Mouse (Mus musculus) left cerebral cortex, postnatal 25 days (tissue): Measurements from ENCODE around the gene Slc25a44. TPM values are rescaled to one million over a fixed set of nuclear protein-coding genes. Genes with fewer than 3 reads are reported as not detected.
"Not testable (repeated sequence)": the region's sequence is repeated elsewhere in the genome, so short reads cannot be mapped to it uniquely, and the experiment has no call there.

ENCODE experiments used
- DNase-seq, 2 experiments: peaks; one replicate each; pipeline ENCODE4 v3.0.0; 2022; ENCODE audit warnings: low spot score in 2 of 2, mixed read lengths in 1 of 2
- intact Hi-C: fragments of 180-260 bp; cut with DNase I; formaldehyde crosslinking; loops from one replicate; pipeline ENCODE4 v1.15.1; 2025
- total RNA-seq, 2 experiments: library from RNA; stranded (reverse); gene quantifications; 2 replicates each; pipeline ENCODE4 v1.2.3; 2021

The Slc25a44 gene
- total RNA-seq, 2 experiments from 2014 or later, result 77.4 to 79.3 TPM

GRCm38 (mm10) chr3:88452246-88452645, 27.3 kb upstream of the Slc25a44 start:
- intact Hi-C loops, result no loop called here
- no peak for DNase-seq

- DNase-seq, result no peak
- intact Hi-C loops, result no loop called here
Measured at GRCm38 (mm10) chr3:88450379-88451131, 25.6 kb upstream of the Slc25a44 start.

GRCm38 (mm10) chr3:88449395-88450023, 24.6 kb upstream of the Slc25a44 start:
- DNase-seq, result no peak
- intact Hi-C loops, result no loop called here

GRCm38 (mm10) chr3:88448443-88448842, 23.5 kb upstream of the Slc25a44 start:
- intact Hi-C loops, result no loop called here
- DNase-seq, result no peak

GRCm38 (mm10) chr3:88447676-88448183, 22.8 kb upstream of the Slc25a44 start:
- intact Hi-C loops, result no loop called here
- no peak for DNase-seq

GRCm38 (mm10) chr3:88446471-88447123, 21.7 kb upstream of the Slc25a44 start:
- DNase-seq, result no peak
- intact Hi-C loops, result no loop called here

GRCm38 (mm10) chr3:88442888-88443287, 17.9 kb upstream of the Slc25a44 start:
- intact Hi-C loops, result no loop called here
- no peak for DNase-seq

GRCm38 (mm10) chr3:88442488-88442887, 17.5 kb upstream of the Slc25a44 start:
- intact Hi-C loops, result no loop called here
- no peak for DNase-seq

- peak in 1 of 2 experiments; percentile 83 for DNase-seq
- intact Hi-C loops, result loop anchor here (2.0 kb wide), 2 partner anchors 18 to 26 kb away; no protein-coding TSS in a partner anchor
Measured at GRCm38 (mm10) chr3:88440500-88441381, 15.8 kb upstream of the Slc25a44 start.

GRCm38 (mm10) chr3:88439582-88439981, 14.6 kb upstream of the Slc25a44 start:
- intact Hi-C loops, result no loop called here
- DNase-seq, result no peak

GRCm38 (mm10) chr3:88437454-88437853, 12.5 kb upstream of the Slc25a44 start:
- intact Hi-C loops, result no loop called here
- DNase-seq, result no peak

- intact Hi-C loops, result no loop called here
Measured at GRCm38 (mm10) chr3:88436395-88437201, 11.7 kb upstream of the Slc25a44 start.

GRCm38 (mm10) chr3:88435515-88435914, 10.6 kb upstream of the Slc25a44 start:
- intact Hi-C loops, result no loop called here
- DNase-seq, result peak; percentile 82 to 96

More at GRCm38 (mm10) chr3:88436395-88437201, 11.7 kb upstream of the Slc25a44 start:
- DNase-seq, result peak in 1 of 2 experiments; percentile 39

GRCm38 (mm10) chr3:88428639-88429038, 3.7 kb upstream of the Slc25a44 start:
- DNase-seq, intact Hi-C loops: not testable (repeated sequence)

GRCm38 (mm10) chr3:88427342-88427905, 2.5 kb upstream of the Slc25a44 start:
- intact Hi-C loops, result no loop called here
- no peak for DNase-seq

GRCm38 (mm10) chr3:88425708-88426420, 925 bp upstream of the Slc25a44 start:
- intact Hi-C loops, result no loop called here
- no peak for DNase-seq

GRCm38 (mm10) chr3:88425330-88425689, 371 bp upstream of the Slc25a44 start:
- DNase-seq, result no peak
- intact Hi-C loops, result no loop called here
